Mouse (Mus musculus): Measurements from ENCODE around the gene Fancd2. TPM values are rescaled to one million over a fixed set of nuclear protein-coding genes. Genes with fewer than 3 reads are reported as not detected.

Fancd2 gene
- polyA plus RNA-seq, 1 experiment from 2014 or later: 11.2 TPM

DNA sequence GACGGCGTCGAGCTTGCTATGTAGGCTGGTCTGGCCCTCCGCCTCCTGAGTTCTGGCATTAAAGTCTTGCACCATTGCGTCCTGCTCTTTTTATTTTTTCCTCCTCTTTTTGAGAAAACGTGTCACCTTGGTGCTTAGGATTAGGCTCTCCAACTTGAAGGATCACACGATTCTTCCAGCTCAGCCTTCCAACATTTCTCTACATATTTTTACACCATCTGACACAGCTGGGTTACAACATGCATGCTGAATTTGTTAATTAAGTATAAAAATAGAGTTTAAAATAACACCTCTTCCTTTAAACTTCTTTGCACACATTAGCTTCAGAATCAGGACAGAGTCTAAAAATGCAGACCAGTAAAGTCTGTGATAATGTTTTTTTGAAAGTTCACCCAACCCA is 77.8 kb downstream of the Fancd2 start:
- no peak for DNase-seq (ENCODE audit: low spot score)

- no peak for DNase-seq (ENCODE audit: low spot score)
Measured at GRCm38 (mm10) chr6:113612258-113612969, 80.9 kb downstream of the Fancd2 start.

DNA sequence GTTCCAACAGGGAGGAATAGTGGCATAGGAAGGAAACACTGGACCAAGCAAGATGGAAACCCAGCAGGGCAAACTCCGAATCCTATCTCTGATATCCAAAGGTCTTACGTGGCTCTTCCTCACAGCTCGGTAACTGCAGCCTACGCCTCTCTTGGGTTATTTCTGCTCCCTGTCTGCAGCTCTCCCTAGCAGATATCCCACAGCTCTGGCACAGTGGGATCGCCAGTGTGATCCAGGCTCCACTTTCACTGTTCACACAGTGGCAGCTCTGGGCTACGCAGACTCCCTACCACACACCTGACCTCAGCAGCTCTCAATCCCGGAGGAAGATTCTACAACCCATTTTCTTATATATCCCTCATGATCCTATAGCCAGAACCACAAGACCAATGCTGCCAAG is 82.7 kb downstream of the Fancd2 start:
- DNase-seq (ENCODE audit: low spot score): no peak

- no peak for DNase-seq (ENCODE audit: low spot score)
Measured at GRCm38 (mm10) chr6:113614997-113615396, 83.5 kb downstream of the Fancd2 start.

GRCm38 (mm10) chr6:113615489-113615888 is 84.0 kb downstream of the Fancd2 start:
- DNase-seq (ENCODE audit: low spot score): no peak

DNA sequence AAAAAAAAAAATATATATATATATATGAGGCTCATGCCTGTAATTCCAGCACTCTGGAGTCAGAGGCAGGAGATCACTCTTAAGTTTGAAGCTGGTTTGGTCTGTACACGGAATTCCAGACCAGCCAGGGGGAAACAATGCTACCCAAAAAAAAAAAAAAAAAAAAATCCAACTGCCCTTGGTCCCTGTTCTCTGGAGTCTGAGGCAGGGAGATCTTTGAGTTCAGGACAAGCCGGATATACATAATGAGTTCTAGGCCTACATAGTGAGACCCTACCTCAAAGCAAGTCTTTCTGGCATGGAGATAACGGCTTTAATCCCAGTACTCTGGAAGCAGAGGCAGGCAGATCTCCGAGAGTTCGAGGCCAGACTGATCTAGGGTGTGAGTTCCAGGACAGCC is 91.9 kb downstream of the Fancd2 start:
- DNase-seq (ENCODE audit: low spot score): no peak

GRCm38 (mm10) chr6:113623941-113624751 is 92.7 kb downstream of the Fancd2 start, which contains the start of gene Vhl:
Vhl (plus strand) TSS chr6:113623959.
- peak; percentile 81 for DNase-seq (ENCODE audit: low spot score)

DNA sequence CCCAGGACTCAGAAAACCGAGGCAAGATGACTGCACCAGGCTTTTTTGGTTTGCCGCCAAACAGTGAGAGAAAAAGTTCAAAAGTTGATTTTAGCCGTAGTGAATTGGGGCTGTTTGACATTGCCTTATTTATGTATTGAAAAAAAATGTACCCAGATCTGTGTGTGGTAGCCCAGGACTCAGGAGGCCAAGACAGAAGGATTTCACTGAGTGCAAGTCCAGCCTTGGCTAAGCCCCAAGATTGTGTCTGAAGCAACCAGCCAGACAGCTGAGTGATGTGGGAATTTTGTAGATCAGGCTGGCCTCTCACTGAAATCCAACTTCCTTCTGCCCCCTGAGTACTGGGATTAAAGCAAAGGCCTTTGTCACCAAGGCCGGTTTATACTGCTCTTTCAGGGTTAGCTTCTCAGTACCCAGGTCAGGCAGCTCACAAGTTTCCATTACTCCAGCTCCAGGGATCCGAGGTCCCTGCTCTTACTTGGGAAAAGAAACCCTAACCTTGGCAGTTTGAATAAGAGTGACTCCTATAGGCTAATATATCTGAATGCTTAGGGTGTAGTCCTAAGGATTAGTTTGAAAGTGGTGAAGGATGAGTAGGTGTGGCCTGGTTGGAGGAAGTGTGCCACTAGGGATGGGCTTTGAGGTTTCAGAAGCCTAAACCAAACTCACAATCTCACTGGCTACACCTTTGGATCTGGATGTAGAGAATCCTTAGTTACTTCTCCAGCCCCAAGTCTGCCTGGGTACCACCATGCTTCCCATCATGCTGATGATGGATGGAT is 93.7 kb downstream of the Fancd2 start:
- no peak for DNase-seq (ENCODE audit: low spot score)

DNA sequence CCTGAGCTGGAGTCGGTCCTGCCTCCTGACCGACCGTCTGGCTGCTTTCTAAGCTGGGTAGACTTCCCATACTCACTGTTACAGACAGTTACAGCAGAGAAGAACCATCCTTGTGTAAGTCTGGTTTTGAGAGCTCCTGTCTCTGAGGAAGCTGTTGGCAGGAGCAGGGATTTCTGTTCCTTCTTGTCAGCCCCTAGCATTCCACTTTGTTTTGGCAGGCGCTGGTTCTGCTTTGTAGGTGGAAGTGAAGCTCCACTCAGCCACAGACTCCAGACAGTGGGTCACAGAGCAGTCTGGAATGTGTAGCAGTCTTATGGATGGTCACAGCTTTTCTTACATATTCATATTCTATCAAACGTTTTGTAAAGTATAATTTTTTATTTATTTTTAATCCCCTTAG is 98.8 kb downstream of the Fancd2 start:
- DNase-seq (ENCODE audit: low spot score): no peak

- DNase-seq (ENCODE audit: low spot score): no peak
Measured at GRCm38 (mm10) chr6:113632863-113633262, 101.4 kb downstream of the Fancd2 start.

DNA sequence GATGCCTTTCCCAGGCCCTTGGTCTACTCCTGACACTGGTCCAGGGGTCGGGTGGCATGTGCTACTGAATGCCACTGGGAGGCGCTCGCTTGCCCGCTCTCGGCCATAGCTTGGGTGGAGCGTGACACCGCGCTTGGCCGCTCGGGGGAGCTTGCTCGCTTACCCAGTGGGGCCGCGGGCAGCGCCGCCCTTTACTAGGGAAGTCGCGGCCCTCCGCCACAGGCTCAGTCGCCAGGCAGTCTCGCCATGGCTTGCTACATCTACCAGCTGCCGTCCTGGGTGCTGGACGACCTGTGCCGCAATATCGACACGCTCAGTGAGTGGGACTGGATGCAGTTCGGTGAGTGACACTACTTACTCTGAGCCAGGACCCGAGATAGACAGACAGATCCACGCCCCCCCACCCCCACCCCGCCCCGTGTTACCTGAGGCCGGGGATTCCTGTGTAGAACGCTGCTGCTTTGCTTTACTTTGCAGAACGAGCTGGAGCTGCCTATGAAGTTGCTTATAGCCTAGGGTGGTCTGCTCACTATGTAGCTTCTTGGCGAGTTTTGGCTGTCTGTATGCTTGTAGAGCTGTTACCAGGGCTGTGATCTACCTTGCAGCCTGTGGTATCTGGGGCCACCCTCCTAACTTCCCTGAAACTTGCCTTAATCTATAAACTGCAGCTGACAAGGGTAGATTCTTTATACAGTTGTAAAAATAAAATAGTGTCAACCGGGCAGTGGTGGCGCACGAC is 107.0 kb downstream of the Fancd2 start, which contains the start of gene Irak2:
TSS of gene Irak2 (plus strand) at position 166 of the 739 bp plus-strand sequence.
- DNase-seq (ENCODE audit: low spot score): peak; percentile 94

- DNase-seq (ENCODE audit: low spot score): no peak
Measured at GRCm38 (mm10) chr6:113639201-113639600, 107.7 kb downstream of the Fancd2 start.

DNA sequence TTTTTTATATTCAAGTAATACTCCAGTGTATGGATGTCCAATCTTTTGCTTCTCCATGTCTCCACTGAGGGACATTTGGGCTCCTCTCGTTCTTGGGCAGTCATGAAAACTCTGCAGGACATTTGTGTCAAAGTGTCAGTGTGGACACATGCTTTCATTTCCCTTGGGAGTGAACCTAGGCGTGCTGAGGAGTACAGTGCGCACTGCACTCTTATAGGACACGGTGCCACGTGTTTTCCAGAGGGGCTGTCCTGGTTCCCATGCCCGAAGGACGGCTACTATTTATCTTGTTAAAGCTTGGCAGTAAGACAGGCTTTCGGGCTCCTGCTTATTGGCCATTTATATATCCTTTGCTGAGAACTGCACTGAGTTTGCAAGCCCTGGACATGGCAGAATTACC is 111.1 kb downstream of the Fancd2 start:
- DNase-seq (ENCODE audit: low spot score): no peak

- no peak for DNase-seq (ENCODE audit: low spot score)
Measured at GRCm38 (mm10) chr6:113643021-113643420, 111.5 kb downstream of the Fancd2 start.

DNA sequence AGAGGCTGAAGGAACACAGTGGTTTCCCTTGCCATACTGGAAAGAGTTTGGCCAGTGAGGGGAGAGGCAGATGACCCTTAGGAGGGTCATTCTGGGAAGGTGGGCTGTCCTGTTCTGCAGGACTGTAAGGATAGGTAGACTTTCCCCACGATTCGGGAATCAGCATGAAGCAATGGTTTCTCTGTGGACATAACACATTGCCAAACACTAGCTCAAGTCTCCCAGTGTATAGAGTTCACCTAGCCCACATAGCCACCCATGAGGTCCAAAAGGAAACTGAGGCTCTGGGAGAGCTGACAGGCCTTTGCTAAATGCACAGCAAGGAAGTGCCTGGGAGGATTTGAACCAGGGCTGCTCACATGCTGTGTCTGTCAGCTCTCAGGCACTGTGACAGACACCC is 112.5 kb downstream of the Fancd2 start:
- DNase-seq (ENCODE audit: low spot score): no peak

- DNase-seq (ENCODE audit: low spot score): no peak
Measured at GRCm38 (mm10) chr6:113644808-113645207, 113.3 kb downstream of the Fancd2 start.

Small RNA genes lying within 50 kb of the gene (microRNA-seq; reads per million reads assigned to microRNA genes)
- not detected for gene Gm23365 (ENCODE audit: borderline number of aligned reads)

Other genes with a start within 250 kb of the Fancd2 start
- 0.14 and 0.48 TPM in 2 replicates for gene Cpne9, start 249.4 kb upstream of the Fancd2 start, polyA plus RNA-seq (2015; fragmentation: Nextera tagmentation; extraction: Ambion mirVana)
- 19.8 and 20.5 TPM in 2 replicates for gene Brpf1, start 224.5 kb upstream of the Fancd2 start, polyA plus RNA-seq (2015; fragmentation: Nextera tagmentation; extraction: Ambion mirVana)
- gene Ogg1, start 204.7 kb upstream of the Fancd2 start, polyA plus RNA-seq (2015; fragmentation: Nextera tagmentation; extraction: Ambion mirVana): 14.1 and 14.3 TPM in 2 replicates
- 10.9 and 12.7 TPM in 2 replicates for gene Camk1, start 187.7 kb upstream of the Fancd2 start, polyA plus RNA-seq (2015; fragmentation: Nextera tagmentation; extraction: Ambion mirVana)
- gene Tada3, start 153.8 kb upstream of the Fancd2 start, polyA plus RNA-seq (2015; fragmentation: Nextera tagmentation; extraction: Ambion mirVana): 37.5 and 39.5 TPM in 2 replicates
- gene Arpc4, start 153.6 kb upstream of the Fancd2 start, polyA plus RNA-seq (2015; fragmentation: Nextera tagmentation; extraction: Ambion mirVana): 528 and 562 TPM in 2 replicates
- 4.6 and 7.2 TPM in 2 replicates for gene Ttll3, start 142.4 kb upstream of the Fancd2 start, polyA plus RNA-seq (2015; fragmentation: Nextera tagmentation; extraction: Ambion mirVana)
- 25.3 and 26.7 TPM in 2 replicates for gene Rpusd3, start 112.3 kb upstream of the Fancd2 start, polyA plus RNA-seq (2015; fragmentation: Nextera tagmentation; extraction: Ambion mirVana)
- 0.37 and 1.5 TPM in 2 replicates for gene Cidec, start 95.9 kb upstream of the Fancd2 start, polyA plus RNA-seq (2015; fragmentation: Nextera tagmentation; extraction: Ambion mirVana)
- gene Jagn1, start 89.1 kb upstream of the Fancd2 start, polyA plus RNA-seq (2015; fragmentation: Nextera tagmentation; extraction: Ambion mirVana): 69.1 and 70.6 TPM in 2 replicates
- 6.0 and 7.9 TPM in 2 replicates for gene Il17re, start 73.2 kb upstream of the Fancd2 start, polyA plus RNA-seq (2015; fragmentation: Nextera tagmentation; extraction: Ambion mirVana)
- 5.0 and 6.5 TPM in 2 replicates for gene Il17rc, start 60.3 kb upstream of the Fancd2 start, polyA plus RNA-seq (2015; fragmentation: Nextera tagmentation; extraction: Ambion mirVana)
- 9.5 and 10.3 TPM in 2 replicates for gene Creld1, start 48.4 kb upstream of the Fancd2 start, polyA plus RNA-seq (2015; fragmentation: Nextera tagmentation; extraction: Ambion mirVana)
- 0.17 TPM in 2 replicates for gene Prrt3, start 29.8 kb upstream of the Fancd2 start, polyA plus RNA-seq (2015; fragmentation: Nextera tagmentation; extraction: Ambion mirVana)
- gene Emc3, start within 50 bp of the Fancd2 start, polyA plus RNA-seq (2015; fragmentation: Nextera tagmentation; extraction: Ambion mirVana): 92.3 and 94.4 TPM in 2 replicates
- 0.25 TPM in 1 of 2 replicates, not detected in the other for gene Fancd2os, start 69.0 kb downstream of the Fancd2 start, polyA plus RNA-seq (2015; fragmentation: Nextera tagmentation; extraction: Ambion mirVana)
- gene Brk1, start 73.1 kb downstream of the Fancd2 start, polyA plus RNA-seq (2015; fragmentation: Nextera tagmentation; extraction: Ambion mirVana): 267 and 274 TPM in 2 replicates
- 30.7 and 33.1 TPM in 2 replicates for gene Vhl, start 92.3 kb downstream of the Fancd2 start, polyA plus RNA-seq (2015; fragmentation: Nextera tagmentation; extraction: Ambion mirVana)
- gene Irak2, start 106.8 kb downstream of the Fancd2 start, polyA plus RNA-seq (2015; fragmentation: Nextera tagmentation; extraction: Ambion mirVana): 2.2 and 2.7 TPM in 2 replicates
- gene Tatdn2, start 165.4 kb downstream of the Fancd2 start, polyA plus RNA-seq (2015; fragmentation: Nextera tagmentation; extraction: Ambion mirVana): 1.5 and 1.7 TPM in 2 replicates
- gene Ghrl, start 188.2 kb downstream of the Fancd2 start, polyA plus RNA-seq (2015; fragmentation: Nextera tagmentation; extraction: Ambion mirVana): 0.59 and 0.81 TPM in 2 replicates
- gene Sec13, start 209.1 kb downstream of the Fancd2 start, polyA plus RNA-seq (2015; fragmentation: Nextera tagmentation; extraction: Ambion mirVana): 223 and 234 TPM in 2 replicates